Mouse (Mus musculus) cerebellum, adult 2 months (tissue): ENCODE measurements around the gene Ttbk1.

Experiments
- CTCF ChIP-seq: fragments of 200-500 bp; IDR thresholded peaks from 2 replicates; pipeline ENCODE4 v1.5.1; 2011; ENCODE audit warnings: low read depth, mild to moderate bottlenecking, control low read depth, low read length, moderate library complexity, borderline replicate concordance; ENCODE audit not compliant: insufficient read depth
- POLR2A ChIP-seq: fragments of 200-500 bp; IDR thresholded peaks from 2 replicates; pipeline ENCODE4 v1.6.1; 2011; ENCODE audit warnings: low read length, control low read depth, borderline replicate concordance; ENCODE audit not compliant: insufficient read depth

DNA sequence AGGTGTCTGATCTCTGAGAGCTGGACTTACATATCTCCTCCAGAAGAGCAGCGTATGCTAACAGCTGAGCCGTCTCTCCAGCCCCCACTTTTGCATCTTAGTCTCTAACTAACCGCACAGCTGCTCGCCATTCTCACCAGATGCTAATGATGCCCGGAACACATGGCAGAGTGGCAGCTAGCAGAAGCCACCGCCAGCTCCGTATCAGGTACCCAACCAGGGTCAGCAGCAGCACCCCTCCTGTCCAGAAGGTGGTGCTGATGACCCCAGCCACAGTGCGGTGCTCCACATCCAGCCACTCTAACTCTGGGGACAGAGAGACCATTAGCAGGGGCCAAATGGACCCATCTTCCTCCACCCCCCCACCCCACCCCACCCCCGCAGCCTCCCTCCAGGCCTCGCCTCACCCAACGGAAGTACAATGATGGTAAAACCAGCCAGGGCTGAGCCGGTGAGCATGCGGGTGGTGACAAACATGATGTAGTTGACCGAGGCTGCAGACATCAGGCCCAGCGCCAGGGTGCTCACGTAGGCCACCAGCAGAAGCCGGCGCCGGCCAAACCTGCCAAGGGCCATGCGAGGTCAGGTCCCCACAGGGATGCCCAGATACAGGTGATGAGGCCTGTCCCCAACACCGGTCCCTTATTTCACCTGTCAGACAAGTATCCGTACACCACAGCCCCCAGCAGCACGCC is 50.7 kb downstream of the Ttbk1 start:
- no peak for TF ChIP-seq POLR2A
- peak; percentile 66 for TF ChIP-seq CTCF
